8 mouse cellular contexts compared by ENCODE assay signal in genomic region chr17:50470432-50471078, GRCm38 (mm10). TPM values are rescaled to one million over a fixed set of nuclear protein-coding genes. Genes with fewer than 3 reads are reported as not detected.
DNase-seq lines count a peak whose midpoint lies in the region; ATAC-seq and TF ChIP-seq lines count a peak whose summit lies in the region.

No protein-coding gene starts in this region.

- TF ChIP-seq POLR2A in spleen, adult 2 months (IDR thresholded peaks at IDR 0.05; ENCODE audit: low read depth, low read length): peak; percentile 57

- peaks cover 8% of the 10 kb centered on the region; the same call in 1 of the 2 replicates for H3K4me1 ChIP-seq in embryonic facial prominence, embryonic 12.5 days
- peaks cover 17% of the 10 kb centered on the region for H3K4me1 ChIP-seq in limb, embryonic 12.5 days (replicated peaks)
- peaks cover 14% of the 10 kb centered on the region for H3K4me1 ChIP-seq in midbrain, embryonic 11.5 days (ENCODE audit: control insufficient read depth, insufficient read depth, low read length)
- H3K4me1 ChIP-seq in spleen, adult 2 months (ENCODE audit: control insufficient read depth, insufficient read depth, insufficient read length): peaks cover 4% of the 10 kb centered on the region; the same call in 1 of the 2 replicates

- H3K27ac ChIP-seq in embryonic facial prominence, embryonic 12.5 days: peak overlapping the region; percentile 84
- H3K27ac ChIP-seq in limb, embryonic 12.5 days: peak overlapping the region; percentile 90
- peak overlapping the region; percentile 22; the same call in 1 of the 2 replicates for H3K27ac ChIP-seq in midbrain, embryonic 11.5 days (ENCODE audit: low read depth, low read length)
- H3K27ac ChIP-seq in spleen, adult 2 months (ENCODE audit: insufficient read depth, low read length): peak overlapping the region; percentile 89

- 0 out of 2 replicates have a peak overlapping the region, but pooled peaks have one; percentile 12 for H3K4me3 ChIP-seq in embryonic facial prominence, embryonic 12.5 days
- peak overlapping the region; percentile 19 for H3K4me3 ChIP-seq in limb, embryonic 12.5 days (replicated peaks)
- no peak overlapping the region for H3K4me3 ChIP-seq in midbrain, embryonic 11.5 days (ENCODE audit: low read depth, low read length)
- H3K4me3 ChIP-seq in spleen, adult 2 months (ENCODE audit: extremely low read depth, insufficient read depth, insufficient read length): peak overlapping the region; percentile 53

- H3K9ac ChIP-seq in embryonic facial prominence, embryonic 12.5 days: no peak overlapping the region
- no peak overlapping the region; the same call in 1 of the 2 replicates for H3K9ac ChIP-seq in limb, embryonic 12.5 days (replicated peaks)
- H3K9ac ChIP-seq in midbrain, embryonic 11.5 days (ENCODE audit: low read length): no peak overlapping the region

- no peak for ATAC-seq in cerebellum, adult (ENCODE audit: insufficient number of reproducible peaks, low FRiP score, low TSS enrichment)
- ATAC-seq in embryonic facial prominence, embryonic 12.5 days (ENCODE audit: insufficient number of reproducible peaks, insufficient read depth, low FRiP score, low TSS enrichment): no peak; the same call in 1 of the 2 replicates
- ATAC-seq in limb, embryonic 12.5 days (ENCODE audit: insufficient number of reproducible peaks, insufficient read depth, low FRiP score, low TSS enrichment, low read depth): peak; percentile 76
- peak; percentile 49; the same call in 1 of the 2 replicates for ATAC-seq in midbrain, embryonic 11.5 days (ENCODE audit: low FRiP score)

- H3K36me3 ChIP-seq in embryonic facial prominence, embryonic 12.5 days: no peaks in the 10 kb centered on the region
- no peaks in the 10 kb centered on the region for H3K36me3 ChIP-seq in limb, embryonic 12.5 days
- no peaks in the 10 kb centered on the region for H3K36me3 ChIP-seq in midbrain, embryonic 11.5 days (ENCODE audit: control insufficient read depth, insufficient read depth, low read length)
- no peaks in the 10 kb centered on the region for H3K36me3 ChIP-seq in spleen, adult 2 months (ENCODE audit: control insufficient read depth, insufficient read depth, low read length)

- no peaks in the 10 kb centered on the region for H3K27me3 ChIP-seq in embryonic facial prominence, embryonic 12.5 days
- H3K27me3 ChIP-seq in limb, embryonic 12.5 days: no peaks in the 10 kb centered on the region
- H3K27me3 ChIP-seq in midbrain, embryonic 11.5 days (ENCODE audit: control insufficient read depth, insufficient read depth, low read length): no peaks in the 10 kb centered on the region
- no peaks in the 10 kb centered on the region for H3K27me3 ChIP-seq in spleen, adult 2 months (ENCODE audit: control insufficient read depth, insufficient read depth, low read length)

- no peak for TF ChIP-seq CTCF in spleen, adult 2 months (IDR thresholded peaks at IDR 0.05; ENCODE audit: extremely low read depth, insufficient read depth, insufficient read length, insufficient replicate concordance)

- WGBS in embryonic facial prominence, embryonic 12.5 days: 20% methylated on average over 16 of the region's 16 CpGs
- 9% methylated on average over 16 of the region's 16 CpGs for WGBS in limb, embryonic 12.5 days
- WGBS in midbrain, embryonic 11.5 days: 40% methylated on average over 16 of the region's 16 CpGs
- 5% methylated on average over 16 of the region's 16 CpGs for WGBS in spleen, adult 2 months

- DNase-seq in cerebellum, postnatal 10 days: peak; percentile 28 to 42
- peak; percentile 61 for DNase-seq in heart, adult 8-10 months (ENCODE audit: low spot score)
- DNase-seq in kidney, adult 18-20 months: peak; percentile 45
- DNase-seq in midbrain, embryonic 11.5 days (ENCODE audit: low spot score, missing footprints): peak; percentile 93
- DNase-seq in spleen, adult 2 months (ENCODE audit: low read depth in 1 of 2, low spot score in 2 of 2): peak; percentile 62 to 88

- no peaks in the 10 kb centered on the region for H3K9me3 ChIP-seq in embryonic facial prominence, embryonic 12.5 days
- H3K9me3 ChIP-seq in limb, embryonic 12.5 days: no peaks in the 10 kb centered on the region
- H3K9me3 ChIP-seq in midbrain, embryonic 11.5 days (ENCODE audit: control insufficient read depth, low read length): no peaks in the 10 kb centered on the region

- peak overlapping the region; percentile 38 for H3K4me2 ChIP-seq in embryonic facial prominence, embryonic 12.5 days (replicated peaks)
- peak overlapping the region; percentile 52 for H3K4me2 ChIP-seq in limb, embryonic 12.5 days
- H3K4me2 ChIP-seq in midbrain, embryonic 11.5 days: no peak overlapping the region; the same call in 1 of the 2 replicates

RNA-seq across cellular contexts. Expression of gene Plcl2, which starts 38.6 kb away (rescaled TPM):
- 5.9 and 6.1 TPM in 2 replicates for polyA plus RNA-seq in embryonic facial prominence, embryonic 12.5 days (2016; fragmentation: Nextera tagmentation; extraction: Ambion mirVana)
- 10 to 100 TPM in 1 of 4 experiments, 1 to 10 TPM in 3; 8.3 to 10.7 (median 9.3) TPM for total RNA-seq in heart, adult 8-10 months (2022)
- polyA plus RNA-seq in limb, embryonic 12.5 days (2016; fragmentation: Nextera tagmentation; extraction: Ambion mirVana): 4.9 and 5.2 TPM in 2 replicates
- 6.1 and 6.5 TPM in 2 replicates for polyA plus RNA-seq in midbrain, embryonic 11.5 days (2014; fragmentation: Nextera tagmentation; extraction: Ambion mirVana)
- 11.5 and 12.6 TPM in 2 replicates for polyA plus RNA-seq in spleen, adult 2 months (2012; rRNA removed)

Comparison
In these comparisons a context has a peak if more than half of its experiments do, and no peak if none do; other contexts are left out.
1. DNase-seq: peak in every context shown above with its lines; median percentile 93 in midbrain, embryonic 11.5 days; 75 in spleen, adult 2 months; 61 in heart, adult 8-10 months; 45 in kidney, adult 18-20 months; 35 in cerebellum, postnatal 10 days.
2. ATAC-seq: peak in limb, embryonic 12.5 days (single experiment) and midbrain, embryonic 11.5 days (single experiment); none in cerebellum, adult (single experiment) and embryonic facial prominence, embryonic 12.5 days (single experiment).
3. H3K27ac ChIP-seq: peak in every context shown above with its lines; median percentile 90 in limb, embryonic 12.5 days; 89 in spleen, adult 2 months; 84 in embryonic facial prominence, embryonic 12.5 days; 22 in midbrain, embryonic 11.5 days.